Mouse (Mus musculus) spleen, postnatal 14 days (tissue): ENCODE results near the gene Hepacam.

Experiments used
- DNase-seq, 2 experiments: peaks; one replicate each; pipeline ENCODE4 v3.0.0; 2021 to 2022; ENCODE audit warnings: low spot score in 2 of 2

The Hepacam gene

DNA sequence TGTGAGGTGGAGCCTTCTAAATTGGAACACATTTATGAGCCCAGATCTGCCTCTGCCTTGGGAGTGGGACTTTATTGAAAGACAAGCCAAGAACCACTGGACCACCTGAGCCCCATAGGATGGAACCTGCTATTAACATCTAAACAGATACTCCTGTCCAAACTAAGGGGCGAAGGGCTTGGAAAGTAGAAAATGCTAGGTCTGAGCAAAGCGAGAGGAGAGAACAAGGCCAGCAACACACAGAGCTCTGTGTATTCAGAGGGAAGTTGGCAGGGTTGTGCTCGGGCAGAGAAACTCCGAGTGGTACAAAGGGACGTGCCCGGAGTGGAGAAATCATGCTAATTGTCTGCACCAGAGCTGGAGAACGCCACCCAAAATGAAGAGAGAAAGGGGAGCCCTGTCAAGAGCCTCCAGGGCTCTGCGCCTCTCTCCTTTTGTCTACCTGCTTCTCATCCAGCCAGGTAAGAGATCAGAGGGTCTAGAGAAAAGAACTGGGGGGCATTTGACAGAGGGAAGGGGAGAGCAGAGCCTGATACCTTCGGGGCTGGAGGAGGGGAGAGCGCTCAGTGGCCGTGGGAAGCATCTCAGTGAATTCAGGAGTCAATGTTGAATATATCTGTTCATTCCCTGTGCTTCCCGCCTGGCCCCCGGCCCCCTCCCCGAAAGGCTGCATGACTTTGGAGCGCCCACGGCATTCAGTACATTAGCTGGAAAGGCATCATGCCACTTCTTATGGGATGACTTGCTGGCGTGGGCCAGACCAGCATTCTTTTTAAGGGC is at the start of gene Hepacam:
TSS of gene Hepacam (plus strand) at position 51 of the 780 bp plus-strand sequence.
- no peak for DNase-seq

DNA sequence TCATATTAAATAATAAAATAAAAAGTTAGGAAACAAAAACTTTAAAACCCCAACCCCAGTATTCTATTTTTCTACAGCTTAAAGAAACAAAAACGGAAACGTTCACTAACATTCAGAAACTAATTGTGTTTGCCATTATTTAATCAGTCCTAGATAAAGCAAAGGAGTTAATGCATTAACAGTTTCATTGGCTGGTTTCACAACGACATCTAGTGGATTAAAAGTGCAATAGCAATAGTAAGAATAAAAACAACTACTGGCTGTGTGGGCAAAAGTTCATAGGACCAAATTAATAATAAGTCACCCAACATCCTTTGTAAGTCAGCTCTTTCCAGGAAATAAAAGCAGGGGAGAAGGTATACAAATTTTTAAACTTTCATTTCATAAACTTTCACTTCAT is 37.7 kb upstream of the Hepacam start:
- no peak for DNase-seq

DNA sequence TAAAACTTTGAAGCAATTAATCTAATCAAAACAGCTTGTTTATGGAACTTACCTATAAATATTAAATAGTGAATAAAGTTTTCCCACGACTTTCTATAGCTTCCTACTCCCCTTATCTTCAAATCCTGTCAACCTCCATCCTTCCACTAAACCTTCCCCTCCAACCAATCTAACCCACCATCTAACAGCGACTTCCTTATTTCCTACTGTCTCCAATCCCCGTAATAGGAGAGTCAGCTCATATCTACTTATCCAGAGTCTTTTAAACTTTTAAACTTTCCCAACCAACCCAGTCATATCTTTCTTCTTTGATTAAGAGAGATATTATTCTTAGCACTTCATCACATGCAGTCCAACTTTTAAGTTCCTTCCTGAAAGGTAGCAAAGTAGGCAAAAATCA is 21.7 kb upstream of the Hepacam start:
- DNase-seq = no peak

DNA sequence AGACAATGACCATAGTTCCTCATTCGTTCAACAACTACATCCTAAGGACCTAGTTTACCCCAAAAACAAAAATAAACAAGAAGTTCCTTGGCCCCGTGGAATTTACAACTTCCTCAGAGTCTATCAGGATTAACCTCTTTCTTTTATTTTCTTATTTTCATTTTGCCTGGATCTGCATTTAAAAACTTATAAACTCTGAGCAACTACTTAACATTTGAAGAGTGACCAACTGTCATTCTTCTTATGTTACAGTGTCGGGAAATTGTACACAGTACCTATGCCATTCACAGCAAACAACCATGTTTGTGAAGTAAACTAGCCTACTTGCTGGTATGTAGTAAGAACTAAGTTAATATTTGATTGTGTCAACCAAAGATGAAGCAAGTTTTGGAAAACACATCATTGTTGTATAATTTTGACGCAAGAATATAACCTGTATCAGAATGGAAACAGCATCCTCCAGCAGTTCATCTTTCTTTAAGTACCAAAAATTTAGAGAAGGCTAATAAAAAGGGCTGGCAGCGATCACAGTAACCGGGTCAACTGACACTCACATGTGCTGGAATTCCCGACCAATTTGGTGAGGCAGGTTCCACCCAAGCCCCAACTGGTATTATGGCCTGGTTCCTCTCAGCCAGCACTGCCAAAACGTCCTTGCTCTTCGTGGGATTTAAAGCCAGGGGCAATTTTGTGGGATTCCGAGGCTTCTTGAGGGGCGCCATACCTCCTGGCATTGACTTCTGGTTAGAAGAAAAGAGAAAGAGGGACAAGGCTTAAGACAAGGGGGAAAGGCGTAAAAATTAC is 19.8 kb upstream of the Hepacam start:
- DNase-seq = peak in 1 of 2 experiments; percentile 3

DNA sequence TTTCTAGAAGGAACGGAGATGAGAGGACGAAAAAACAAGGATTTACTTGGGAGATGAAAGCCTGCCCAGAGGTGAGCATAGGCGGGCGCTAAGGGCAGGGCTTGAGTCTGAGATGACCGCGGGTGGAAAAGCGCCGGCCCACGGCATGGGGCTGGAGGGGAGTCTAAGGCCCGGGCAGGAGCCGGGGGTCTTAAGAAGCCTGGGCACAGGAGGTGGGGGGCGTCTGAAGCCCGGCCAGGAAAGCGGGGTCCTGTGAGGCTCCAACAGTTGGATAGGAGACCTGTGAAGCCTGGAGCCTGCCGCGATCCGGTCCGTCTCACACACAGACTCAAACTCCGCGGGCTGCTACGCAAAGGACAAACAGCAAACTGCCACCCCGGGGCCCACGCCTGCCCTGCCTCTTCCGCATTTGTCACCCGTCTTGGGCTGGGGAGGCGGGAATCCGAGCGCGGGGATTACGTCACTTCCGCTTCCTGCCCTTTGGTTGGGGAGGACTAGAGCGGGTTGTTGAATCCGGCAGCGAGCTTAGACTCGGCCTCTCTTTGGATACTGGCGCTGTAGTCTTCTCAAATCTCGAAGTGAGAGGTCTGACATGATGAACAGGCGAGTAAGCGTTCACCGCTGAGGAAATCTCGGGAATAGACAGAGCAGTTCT is 19.0 kb upstream of the Hepacam start, which contains the start of gene Ccdc15:
TSS of gene Ccdc15 (minus strand) at position 445 of the 655 bp plus-strand sequence.
- DNase-seq = peak; percentile 93 to 97

DNA sequence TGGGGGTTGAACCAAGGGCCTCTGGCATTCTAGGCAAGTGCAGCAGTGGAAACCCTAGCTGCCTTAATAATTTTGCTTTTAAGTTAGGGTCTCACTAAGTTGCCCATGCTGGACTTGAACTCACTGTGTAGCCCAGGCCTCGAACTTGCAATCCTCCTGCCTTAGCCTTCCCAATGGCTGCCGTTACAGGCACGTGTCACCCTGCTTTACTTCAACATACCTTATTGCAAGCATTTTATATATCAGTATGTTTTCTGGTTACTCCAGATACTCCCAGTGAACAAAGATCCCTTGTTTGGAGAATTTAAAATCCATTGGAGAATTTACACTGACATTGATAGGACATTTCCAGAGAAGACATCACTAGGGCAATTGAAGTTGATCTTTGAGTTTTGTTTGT is 18.1 kb upstream of the Hepacam start:
- no peak for DNase-seq

DNA sequence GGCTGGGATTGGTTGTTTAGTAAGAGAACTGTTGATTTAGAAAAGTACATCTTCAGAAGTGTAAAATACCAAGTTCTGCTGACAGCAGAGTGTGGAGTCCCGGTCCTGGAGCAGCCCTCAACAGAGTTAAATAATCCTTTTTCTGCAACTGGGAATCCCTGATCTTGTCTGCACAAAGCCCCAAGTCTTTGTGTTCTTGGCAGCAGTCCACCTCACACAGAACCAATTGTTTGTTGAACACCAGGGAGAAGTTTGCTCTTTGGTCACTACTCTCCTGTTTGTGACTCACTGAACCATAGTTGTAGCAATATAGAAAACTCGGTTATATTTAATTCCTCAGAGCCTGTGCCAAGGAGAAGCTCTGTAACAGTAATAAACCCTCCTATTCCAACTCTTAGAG is 15.9 kb upstream of the Hepacam start:
- no peak for DNase-seq

DNA sequence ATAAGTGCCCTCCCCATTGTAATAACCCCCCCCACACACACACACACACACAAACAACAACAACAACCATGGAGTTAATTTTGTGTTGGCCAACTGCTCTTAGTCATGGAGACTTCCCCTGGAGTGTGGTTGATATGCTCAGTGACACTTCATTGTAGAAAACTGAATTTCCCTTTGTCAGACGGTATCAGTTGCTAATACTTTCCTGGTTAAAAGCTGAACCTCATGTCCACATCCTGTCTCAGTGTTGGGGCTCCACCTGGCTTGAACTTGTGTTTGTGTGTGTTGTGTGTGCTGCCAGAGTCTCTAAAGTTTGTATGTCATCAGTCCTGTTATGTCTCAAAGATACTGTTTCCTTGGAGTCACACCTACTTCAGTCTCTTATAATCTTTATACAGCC is 12.7 kb upstream of the Hepacam start:
- DNase-seq = no peak

DNA sequence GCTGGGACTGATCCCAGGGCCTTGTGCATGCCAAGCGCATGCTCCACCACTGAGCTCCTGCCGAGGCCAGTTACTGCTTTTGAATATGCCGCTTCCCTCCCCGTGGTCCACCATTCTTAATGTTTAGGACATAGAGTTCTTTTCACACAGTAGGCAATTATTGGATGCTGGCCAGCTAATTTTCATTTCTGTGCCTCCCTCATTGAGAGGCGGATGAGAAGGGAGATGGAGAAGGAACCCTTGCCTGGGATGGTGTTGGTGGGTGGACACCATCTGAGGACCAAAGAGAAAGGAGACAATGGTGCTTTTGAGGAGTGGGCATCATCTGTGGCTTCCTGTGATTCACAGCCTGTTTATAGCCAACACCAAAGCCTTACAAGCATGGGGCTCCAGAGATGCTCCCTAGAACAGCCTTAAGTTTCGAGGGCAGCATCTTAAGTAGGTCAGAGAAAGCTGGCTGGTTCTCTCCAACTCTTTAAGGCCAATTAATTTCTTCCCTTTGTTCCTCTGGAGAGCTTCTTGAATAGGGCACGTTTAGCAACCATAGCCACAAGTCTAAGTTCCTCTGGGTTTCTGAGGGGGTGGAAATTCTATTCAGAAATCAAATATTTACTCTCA is 8.3 kb upstream of the Hepacam start:
- no peak for DNase-seq

DNA sequence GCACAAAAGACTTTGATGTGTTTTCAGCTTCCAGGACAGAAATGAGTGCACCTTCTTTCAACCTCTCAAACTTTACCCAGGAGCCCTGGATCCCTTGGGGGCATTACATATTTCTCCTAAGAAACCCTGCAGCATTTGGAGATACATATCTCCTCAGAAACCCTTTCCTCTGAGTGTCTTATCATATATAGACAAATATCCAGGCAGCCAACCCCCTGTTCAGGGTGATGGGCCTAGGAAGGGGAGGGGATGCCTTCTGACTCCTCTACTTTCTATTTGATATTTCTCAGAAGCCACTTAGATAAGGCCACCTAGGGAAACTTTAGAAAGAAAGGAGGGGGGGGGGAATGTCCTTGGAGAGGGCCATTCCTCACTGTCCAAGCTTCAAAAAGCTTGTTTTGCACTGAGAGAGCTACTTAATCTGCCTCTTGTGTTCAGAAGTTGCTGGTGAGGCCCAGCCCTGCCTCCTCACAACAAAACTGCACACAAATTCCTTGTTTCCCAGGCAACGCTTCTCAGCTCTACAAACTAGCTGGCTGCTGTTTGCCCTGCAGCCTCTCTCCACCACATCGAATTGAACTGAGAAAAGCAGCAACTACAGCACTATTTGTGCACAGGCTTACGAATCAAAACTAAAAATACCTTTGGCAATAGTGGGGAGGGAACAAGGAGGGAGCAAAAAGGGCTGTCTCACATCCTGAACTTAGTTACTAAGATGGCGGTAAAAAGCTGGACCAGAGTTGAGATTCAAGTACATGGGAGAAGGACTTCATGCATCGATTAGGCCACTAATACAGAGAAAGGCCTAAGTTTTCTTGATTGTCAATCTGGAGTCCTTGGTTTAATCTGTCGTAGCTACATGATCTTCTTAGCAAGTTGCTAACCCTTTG is 7.6 kb upstream of the Hepacam start:
- DNase-seq = no peak

DNA sequence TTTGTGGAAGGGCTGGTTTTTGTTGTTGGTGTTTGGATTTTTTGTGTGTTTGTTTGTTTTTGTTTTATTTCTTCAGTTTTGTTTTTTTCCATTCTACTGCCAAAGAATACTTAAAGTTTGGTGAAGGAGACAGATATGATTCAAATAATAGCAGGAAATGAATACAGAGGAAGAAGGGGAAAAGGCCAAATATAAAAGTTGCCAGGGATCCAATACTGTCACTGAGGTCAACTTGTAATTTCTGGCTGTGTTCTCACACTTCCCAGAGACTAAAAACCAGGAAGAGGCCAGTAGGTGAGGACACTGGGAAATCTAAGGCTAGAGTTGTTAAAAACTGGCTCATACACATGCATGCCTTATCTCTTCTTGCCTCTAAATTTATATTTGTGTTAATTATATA is 5.1 kb upstream of the Hepacam start:
- no peak for DNase-seq

DNA sequence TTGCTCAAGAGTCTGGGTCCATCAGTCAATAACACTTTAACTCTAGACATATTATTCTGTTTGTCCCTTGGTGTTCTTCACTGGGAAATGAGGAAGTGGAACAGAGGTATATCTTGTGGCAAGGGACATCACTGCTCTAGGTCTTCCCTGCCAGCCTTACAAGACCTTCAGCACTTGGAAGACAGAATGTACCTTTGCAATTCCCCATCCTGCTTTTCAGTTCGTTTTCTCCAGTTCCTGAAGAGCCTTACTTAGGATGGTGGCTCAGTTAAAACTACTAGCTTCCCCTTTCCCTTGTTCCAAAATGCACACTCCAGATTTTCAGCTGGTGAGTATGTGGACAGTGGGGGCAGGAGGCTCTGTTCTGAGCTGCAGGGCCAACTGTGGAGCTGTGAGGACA is 4.3 kb upstream of the Hepacam start:
- no peak for DNase-seq

DNA sequence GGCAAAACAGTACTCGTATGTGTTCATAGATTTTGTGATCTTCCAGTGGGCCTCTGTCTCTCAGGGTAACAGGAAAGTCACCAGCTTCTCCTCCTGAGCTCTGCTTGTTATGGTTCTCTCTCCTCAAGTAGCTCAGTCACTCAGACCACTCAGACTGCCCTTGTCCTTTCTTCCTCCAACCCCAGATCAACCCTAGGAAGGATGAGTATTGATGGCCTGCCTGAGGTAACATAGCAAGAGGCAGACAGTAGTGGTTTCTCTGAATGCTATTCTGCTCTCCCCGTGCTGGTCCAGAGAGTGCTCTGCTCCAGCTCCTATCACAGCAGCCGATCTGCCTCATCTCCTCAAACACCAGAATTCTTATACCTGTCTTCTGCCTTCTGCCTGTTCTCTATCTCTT is 3.6 kb upstream of the Hepacam start:
- no peak for DNase-seq

DNA sequence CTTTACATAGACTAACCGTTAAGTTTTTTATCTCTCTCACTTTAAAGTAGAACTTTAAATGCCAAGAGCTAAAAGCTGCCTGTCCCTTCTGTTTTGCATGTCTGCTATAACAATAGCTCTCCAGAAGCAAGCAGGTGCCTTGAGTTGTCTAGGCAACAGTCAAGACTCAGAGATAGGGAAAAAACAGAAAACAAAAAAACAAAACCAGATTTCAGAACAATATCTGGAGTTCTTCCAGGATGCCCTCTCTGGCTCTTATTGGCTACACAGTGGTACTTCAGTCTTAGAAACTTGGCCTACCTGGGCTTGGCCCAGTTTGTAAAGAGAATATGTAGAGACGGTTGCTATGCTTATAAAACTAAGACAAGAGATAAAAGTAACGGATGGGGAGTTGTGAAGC is 2.8 kb upstream of the Hepacam start:
- DNase-seq = no peak

DNA sequence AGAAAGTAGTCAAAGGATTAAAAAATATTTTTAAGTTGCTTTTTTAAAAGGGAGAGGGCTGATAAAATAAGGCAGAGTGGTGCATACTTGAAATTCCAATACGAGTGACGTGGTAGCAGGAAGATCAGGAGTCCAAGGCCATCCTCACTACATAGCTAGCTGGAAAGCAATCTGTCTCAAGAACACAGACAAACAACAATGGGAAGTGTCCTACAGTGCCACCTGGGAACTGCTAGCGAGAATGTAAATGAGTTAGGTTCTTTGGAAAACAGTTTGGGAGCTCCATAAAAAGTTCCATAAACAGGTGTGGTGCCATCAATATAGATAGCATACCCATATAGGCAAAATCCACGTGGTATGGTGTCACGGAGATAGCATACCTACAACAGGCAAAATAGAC is 1.4 kb upstream of the Hepacam start:
- DNase-seq = no peak

DNA sequence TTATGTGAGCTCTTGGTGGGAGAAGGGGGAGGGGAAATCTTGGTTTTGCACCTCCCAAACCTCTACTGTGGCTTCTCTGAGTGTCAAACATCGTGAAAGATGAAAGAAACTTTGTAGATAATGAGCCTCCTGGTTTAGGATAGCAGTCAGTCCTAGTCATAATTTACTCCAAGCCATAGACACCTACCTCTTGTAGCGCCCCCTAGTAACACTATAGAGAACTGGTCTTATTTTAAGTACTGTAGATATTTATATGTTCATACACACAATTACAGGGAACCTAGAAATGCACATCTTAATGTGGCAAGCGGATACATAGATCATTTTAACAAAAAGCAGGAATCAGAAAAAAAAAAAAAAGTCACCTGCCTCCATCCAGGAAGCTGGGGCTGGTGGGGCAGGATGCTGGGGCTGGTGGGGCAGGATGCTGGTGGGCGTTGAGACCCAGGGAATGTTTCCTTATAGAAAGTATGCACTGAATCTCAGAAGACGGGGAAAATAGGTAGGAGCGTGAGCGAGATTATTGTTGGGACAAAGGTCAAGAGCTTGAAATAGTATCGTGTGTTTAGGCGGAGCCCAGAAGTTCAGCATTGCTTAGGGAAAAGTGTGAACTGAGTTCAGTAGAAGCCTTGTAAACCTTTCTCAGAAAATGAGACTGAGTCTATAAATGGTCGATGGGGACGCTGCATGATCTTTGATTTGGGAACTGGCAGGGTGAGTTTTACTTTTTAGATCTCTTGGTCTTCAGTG is 1.1 kb downstream of the Hepacam start:
- no peak for DNase-seq

DNA sequence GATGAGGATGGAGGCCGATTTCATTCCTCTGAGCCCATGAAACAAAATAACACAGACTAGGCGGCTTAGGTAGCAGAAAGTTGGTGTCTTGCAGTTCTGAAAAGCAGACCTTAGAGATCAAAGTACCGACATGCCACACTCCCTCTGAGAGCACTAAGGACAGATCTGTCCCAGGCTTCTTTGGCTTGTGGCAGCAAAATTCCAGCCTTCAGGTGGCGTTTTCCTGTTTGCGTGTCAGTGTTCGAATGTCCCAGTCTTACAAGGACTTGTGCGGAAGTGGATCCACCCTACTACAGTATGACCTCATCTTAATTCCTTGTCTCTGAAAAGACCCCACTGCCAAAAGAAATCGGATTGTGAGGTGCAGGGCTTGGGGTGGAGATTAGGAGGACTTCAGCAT is 1.7 kb downstream of the Hepacam start:
- no peak for DNase-seq

DNA sequence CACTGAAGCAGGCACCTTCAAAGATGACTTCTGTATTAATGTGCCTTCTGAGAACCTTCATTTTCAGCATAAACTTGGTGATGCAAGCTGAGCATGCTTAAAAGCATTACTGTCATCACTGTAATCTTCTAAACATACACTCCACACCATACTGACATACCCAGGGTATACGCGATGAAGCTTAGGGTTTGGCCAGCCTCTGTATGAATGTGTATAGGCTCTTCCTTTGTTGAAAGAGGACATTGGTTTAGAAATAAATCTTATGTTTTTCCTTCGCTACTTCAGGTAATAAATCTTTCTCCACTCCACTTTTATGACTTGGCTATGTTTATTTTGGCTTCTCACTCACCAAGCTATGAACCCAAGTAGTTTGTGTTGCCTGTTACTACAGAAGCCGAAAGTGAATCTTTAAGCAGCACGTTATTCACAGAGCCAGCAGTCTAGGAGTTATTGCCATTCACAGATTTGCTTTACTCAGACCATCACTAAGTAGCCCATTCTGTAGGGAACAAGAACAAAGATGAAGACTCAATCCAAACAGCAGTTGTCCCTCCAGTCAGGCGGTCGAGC is 4.2 kb downstream of the Hepacam start:
- DNase-seq = no peak

DNA sequence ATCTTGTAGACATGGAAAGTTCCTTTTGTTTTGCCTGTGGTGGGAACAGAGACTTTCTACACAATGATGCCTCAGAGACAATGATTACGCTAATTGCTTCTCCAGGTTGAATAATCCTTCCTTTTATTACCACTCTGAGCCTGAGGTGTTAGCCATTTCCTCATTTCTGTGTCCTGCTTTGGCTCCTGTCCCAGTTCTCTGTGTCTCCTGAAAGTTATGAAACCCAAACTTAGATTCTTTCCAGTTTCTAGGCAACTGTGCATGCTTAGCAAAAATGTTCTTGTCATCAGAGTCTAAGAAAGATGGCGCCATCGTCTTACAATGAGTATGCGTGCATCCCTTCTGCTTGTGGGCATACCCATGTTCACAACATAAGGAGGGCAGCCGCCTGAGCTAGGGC is 8.6 kb downstream of the Hepacam start:
- DNase-seq = no peak

DNA sequence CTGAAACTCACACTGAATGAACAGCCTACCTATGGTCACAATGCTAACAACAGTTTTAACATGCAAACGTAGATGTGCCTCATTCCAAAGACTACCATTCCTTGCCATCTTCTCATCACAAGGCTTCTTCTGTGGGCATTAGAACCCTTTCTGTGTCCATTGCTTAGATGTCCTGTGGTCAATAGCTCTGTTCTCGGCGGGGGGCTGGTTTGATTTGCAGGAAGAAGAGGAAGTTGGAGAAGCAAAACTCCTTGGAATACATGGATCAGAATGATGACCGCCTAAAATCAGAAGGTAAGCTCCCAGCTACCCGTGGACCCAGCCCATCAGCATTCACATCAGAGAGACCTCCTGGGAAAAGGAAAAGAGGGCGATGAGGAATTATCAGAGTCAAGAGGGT is 16.0 kb downstream of the Hepacam start:
- no peak for DNase-seq
